ENCODE assay signal across 8 mouse cellular contexts in the genomic region with DNA sequence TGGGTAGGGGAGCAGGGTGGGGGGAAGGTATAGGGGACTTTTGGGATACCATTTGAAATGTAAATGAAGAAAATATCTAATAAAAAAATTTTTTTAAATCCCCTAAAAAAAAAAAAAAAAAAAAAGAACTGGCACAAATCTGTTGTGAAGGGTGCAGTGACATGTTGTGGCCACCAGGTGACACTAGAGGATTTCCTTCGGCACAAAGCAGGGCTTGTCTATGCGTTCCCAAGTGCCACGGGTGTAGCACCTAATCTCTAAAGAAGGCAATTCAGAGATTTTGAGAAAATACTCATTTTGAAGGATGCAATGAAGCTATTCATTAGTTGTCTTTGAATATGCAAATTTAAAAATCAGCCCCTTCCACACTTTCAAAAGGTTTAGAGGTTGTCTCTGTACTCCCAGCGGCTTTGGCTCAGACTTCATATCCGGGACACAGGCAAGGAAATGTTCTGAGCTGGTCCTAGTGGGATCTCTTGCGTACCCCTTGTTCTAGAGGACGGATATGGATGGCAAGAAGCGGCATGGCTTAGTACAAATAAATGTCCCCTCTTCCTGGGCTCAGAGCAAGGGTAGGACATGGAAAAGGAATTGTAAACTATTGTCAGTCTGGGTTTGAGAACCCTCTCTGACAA. TPM values are rescaled to one million over a fixed set of nuclear protein-coding genes. Genes with fewer than 3 reads are reported as not detected.
DNase-seq lines count a peak whose midpoint lies in the region; ATAC-seq and TF ChIP-seq lines count a peak whose summit lies in the region.

No protein-coding gene starts in this region.

- no peak overlapping the region for H3K4me3 ChIP-seq in MEL (ENCODE audit: control insufficient read depth in 1 of 2, insufficient read depth in 1 of 2, low read depth in 2 of 2, low read length in 2 of 2)
- no peak overlapping the region for H3K4me3 ChIP-seq in lung, adult 2 months (replicated peaks; ENCODE audit: extremely low read depth, low read depth, low read length)
- H3K4me3 ChIP-seq in neural tube, embryonic 15.5 days (replicated peaks): no peak overlapping the region
- no peak overlapping the region for H3K4me3 ChIP-seq in thymus, adult 2 months (ENCODE audit: control insufficient read depth, insufficient read depth, low read length)

- peak; percentile 44 to 70 (median 55) for TF ChIP-seq CTCF in MEL (IDR thresholded peaks at IDR 0.05 in 2 of 3, conservative IDR thresholded peaks at IDR 0.05 in 1 of 3; ENCODE audit: control insufficient read depth in 1 of 3, insufficient read depth in 1 of 3, low read depth in 2 of 3, low read length in 3 of 3, poor library complexity in 1 of 3, severe bottlenecking in 1 of 3)
- peak; percentile 97 for TF ChIP-seq CTCF in lung, adult 2 months (IDR thresholded peaks at IDR 0.05; ENCODE audit: insufficient read depth, low read length)
- no peak for TF ChIP-seq CTCF in thymus, adult 2 months (IDR thresholded peaks at IDR 0.05; ENCODE audit: borderline replicate concordance, control insufficient read depth, extremely low read depth, insufficient read depth, low read length, poor library complexity)

- no peaks in the 10 kb centered on the region for H3K36me3 ChIP-seq in MEL (ENCODE audit: control insufficient read depth in 1 of 2, insufficient read depth in 2 of 2, low read length in 2 of 2)
- no peaks in the 10 kb centered on the region for H3K36me3 ChIP-seq in neural tube, embryonic 15.5 days
- no peaks in the 10 kb centered on the region for H3K36me3 ChIP-seq in thymus, adult 2 months (ENCODE audit: control insufficient read depth, insufficient read depth, low read length)

- WGBS in lung, adult 2 months: 39% methylated on average over 8 of the region's 8 CpGs
- 43% methylated on average over 8 of the region's 8 CpGs for WGBS in neural tube, embryonic 15.5 days
- 49% methylated on average over 8 of the region's 8 CpGs for WGBS in thymus, adult 2 months

- H3K79me2 ChIP-seq in MEL (ENCODE audit: control insufficient read depth, insufficient read depth, low read length, poor library complexity): no peaks in the 10 kb centered on the region

- no peak overlapping the region for H3K9ac ChIP-seq in MEL (ENCODE audit: control insufficient read depth, low read depth, low read length, poor library complexity, severe bottlenecking)
- no peak overlapping the region for H3K9ac ChIP-seq in neural tube, embryonic 15.5 days (replicated peaks)

- DNase-seq in 416B (ENCODE audit: low read depth): peak; percentile 60
- DNase-seq in MEL (ENCODE audit: low read depth, low spot score): peak; percentile 27
- DNase-seq in cerebellum, adult 9-11 months: peak; percentile 28
- DNase-seq in frontal cortex, postnatal 36 days (ENCODE audit: low spot score in 2 of 2): peak; percentile 38 to 74
- peak; percentile 74 for DNase-seq in kidney, postnatal 14 days
- peak; percentile 20 for DNase-seq in lung, adult 2 months
- DNase-seq in thymus, adult 2 months: peak; percentile 51

- no peak for TF ChIP-seq EP300 in MEL (IDR thresholded peaks at IDR 0.05; ENCODE audit: low read depth in 1 of 2, low read length in 2 of 2)

- no peak for TF ChIP-seq POLR2A in MEL (IDR thresholded peaks at IDR 0.05; ENCODE audit: control insufficient read depth in 1 of 2, insufficient read depth in 1 of 2, low read depth in 1 of 2, low read length in 2 of 2, poor library complexity in 1 of 2)
- TF ChIP-seq POLR2A in lung, adult 2 months (IDR thresholded peaks at IDR 0.05; ENCODE audit: borderline replicate concordance, extremely low read depth, low read depth, low read length): no peak
- no peak for TF ChIP-seq POLR2A in thymus, adult 2 months (IDR thresholded peaks at IDR 0.05; ENCODE audit: control insufficient read depth, extremely low read depth, insufficient read depth, low read length, poor library complexity)

- no peak overlapping the region for H3K4me2 ChIP-seq in neural tube, embryonic 15.5 days

- no peaks in the 10 kb centered on the region for H3K9me3 ChIP-seq in MEL (replicated peaks; ENCODE audit: insufficient read depth, low read length)
- no peaks in the 10 kb centered on the region for H3K9me3 ChIP-seq in neural tube, embryonic 15.5 days (replicated peaks)

- peak; percentile 72 for ATAC-seq in neural tube, embryonic 15.5 days (ENCODE audit: low FRiP score)

- H3K27ac ChIP-seq in MEL (ENCODE audit: control insufficient read depth, low read depth, low read length): no peak overlapping the region
- no peak overlapping the region for H3K27ac ChIP-seq in neural tube, embryonic 15.5 days (replicated peaks)
- H3K27ac ChIP-seq in thymus, adult 2 months (ENCODE audit: control insufficient read depth, insufficient read depth, low read length): no peak overlapping the region

- peak; percentile 64 for TF ChIP-seq RAD21 in MEL (IDR thresholded peaks at IDR 0.05; ENCODE audit: low read depth, low read length)

- no peaks in the 10 kb centered on the region for H3K27me3 ChIP-seq in MEL (ENCODE audit: control insufficient read depth in 1 of 2, insufficient read depth in 2 of 2, low read length in 2 of 2)
- no peaks in the 10 kb centered on the region for H3K27me3 ChIP-seq in neural tube, embryonic 15.5 days (replicated peaks)
- no peaks in the 10 kb centered on the region for H3K27me3 ChIP-seq in thymus, adult 2 months (ENCODE audit: control insufficient read depth, insufficient read depth, low read length)

- H3K4me1 ChIP-seq in MEL (ENCODE audit: control insufficient read depth in 1 of 2, insufficient read depth in 2 of 2, low read length in 2 of 2): no peaks in the 10 kb centered on the region
- no peaks in the 10 kb centered on the region for H3K4me1 ChIP-seq in lung, adult 2 months (ENCODE audit: control insufficient read depth, insufficient read depth, low read length)
- H3K4me1 ChIP-seq in neural tube, embryonic 15.5 days: peaks cover 5% of the 10 kb centered on the region; the same call in 1 of the 2 replicates
- no peaks in the 10 kb centered on the region for H3K4me1 ChIP-seq in thymus, adult 2 months (replicated peaks; ENCODE audit: control insufficient read depth, insufficient read depth, low read length)

TF ChIP-seq in MEL, 35 proteins besides CTCF, POLR2A, EP300 and RAD21:
- TF ChIP-seq SMC3 (IDR thresholded peaks at IDR 0.05; ENCODE audit: low read depth, low read length) (peak; percentile 66), ZNF384 (IDR thresholded peaks at IDR 0.05; ENCODE audit: low read depth, low read length) (peak; percentile 50; the same call in 1 of the 2 replicates), ZC3H11A (IDR thresholded peaks at IDR 0.05; ENCODE audit: low read depth, low read length) (peak; percentile 16; the same call in 1 of the 2 replicates), GATA1 (IDR thresholded peaks at IDR 0.05; ENCODE audit: low read depth, low read length) (no peak)

RNA-seq across cellular contexts. Expression of a gene that starts 29.8 kb away (rescaled TPM):
- total RNA-seq in MEL (2012; rRNA removed): not detected in 2 replicates
- not detected for polyA plus RNA-seq in MEL (2012; ENCODE audit: insufficient read depth in 1 of 2, insufficient read length in 2 of 2, low read depth in 1 of 2, low replicate concordance in 2 of 2, missing spikeins in 1 of 2)
- polyA plus RNA-seq in lung, adult 2 months (2012; rRNA removed): 1.6 and 2.2 TPM in 2 replicates
- polyA plus RNA-seq in neural tube, embryonic 15.5 days (2015; fragmentation: Nextera tagmentation; extraction: Ambion mirVana): 23.0 and 25.6 TPM in 2 replicates
- polyA plus RNA-seq in thymus, adult 2 months (2012; rRNA removed): 0.80 and 0.85 TPM in 2 replicates

RNA-seq across cellular contexts. Expression of a gene that starts 30.4 kb away (rescaled TPM):
- not detected in 2 replicates for total RNA-seq in MEL (2012; rRNA removed)
- not detected for polyA plus RNA-seq in MEL (2012; ENCODE audit: insufficient read depth in 1 of 2, insufficient read length in 2 of 2, low read depth in 1 of 2, low replicate concordance in 2 of 2, missing spikeins in 1 of 2)
- polyA plus RNA-seq in lung, adult 2 months (2012; rRNA removed): 11.5 and 21.3 TPM in 2 replicates
- 5.2 and 10.5 TPM in 2 replicates for polyA plus RNA-seq in neural tube, embryonic 15.5 days (2015; fragmentation: Nextera tagmentation; extraction: Ambion mirVana)
- polyA plus RNA-seq in thymus, adult 2 months (2012; rRNA removed): 35.0 and 39.1 TPM in 2 replicates

Comparison
In these comparisons a context has a peak if more than half of its experiments do, and no peak if none do; other contexts are left out.
1. DNase-seq: peak in every context shown above with its lines; median percentile 74 in kidney, postnatal 14 days; 60 in 416B; 56 in frontal cortex, postnatal 36 days; 51 in thymus, adult 2 months; 28 in cerebellum, adult 9-11 months; 27 in MEL; 20 in lung, adult 2 months.